Mouse (Mus musculus) brain, embryonic 14.5 days (tissue): Measurements from ENCODE around the gene Scly.

ENCODE experiments used
- CTCF ChIP-seq: fragments of 200-500 bp; IDR thresholded peaks from 2 replicates; pipeline ENCODE4 v1.5.1; 2012; ENCODE audit warnings: inconsistent platforms, mild to moderate bottlenecking, moderate library complexity, borderline replicate concordance; ENCODE audit not compliant: insufficient read depth, insufficient read length; ENCODE audit errors: extremely low read depth
- POLR2A ChIP-seq: fragments of 200-500 bp; IDR thresholded peaks from 2 replicates; pipeline ENCODE4 v1.6.1; 2012; ENCODE audit warnings: mild to moderate bottlenecking, inconsistent platforms, borderline replicate concordance; ENCODE audit not compliant: poor library complexity, insufficient read depth, insufficient read length, severe bottlenecking; ENCODE audit errors: extremely low read depth

GRCm38 (mm10) chr1:91346892-91347291 lies 48.8 kb downstream of the Scly start:
- peak; percentile 92 for TF ChIP-seq CTCF
- no peak for TF ChIP-seq POLR2A
